Mouse (Mus musculus): ENCODE results near the gene Gnaq. TPM values are rescaled to one million over a fixed set of nuclear protein-coding genes. Genes with fewer than 3 reads are reported as not detected.

Gene Gnaq
- polyA plus RNA-seq, 1 experiment, result 20.0 TPM

DNA sequence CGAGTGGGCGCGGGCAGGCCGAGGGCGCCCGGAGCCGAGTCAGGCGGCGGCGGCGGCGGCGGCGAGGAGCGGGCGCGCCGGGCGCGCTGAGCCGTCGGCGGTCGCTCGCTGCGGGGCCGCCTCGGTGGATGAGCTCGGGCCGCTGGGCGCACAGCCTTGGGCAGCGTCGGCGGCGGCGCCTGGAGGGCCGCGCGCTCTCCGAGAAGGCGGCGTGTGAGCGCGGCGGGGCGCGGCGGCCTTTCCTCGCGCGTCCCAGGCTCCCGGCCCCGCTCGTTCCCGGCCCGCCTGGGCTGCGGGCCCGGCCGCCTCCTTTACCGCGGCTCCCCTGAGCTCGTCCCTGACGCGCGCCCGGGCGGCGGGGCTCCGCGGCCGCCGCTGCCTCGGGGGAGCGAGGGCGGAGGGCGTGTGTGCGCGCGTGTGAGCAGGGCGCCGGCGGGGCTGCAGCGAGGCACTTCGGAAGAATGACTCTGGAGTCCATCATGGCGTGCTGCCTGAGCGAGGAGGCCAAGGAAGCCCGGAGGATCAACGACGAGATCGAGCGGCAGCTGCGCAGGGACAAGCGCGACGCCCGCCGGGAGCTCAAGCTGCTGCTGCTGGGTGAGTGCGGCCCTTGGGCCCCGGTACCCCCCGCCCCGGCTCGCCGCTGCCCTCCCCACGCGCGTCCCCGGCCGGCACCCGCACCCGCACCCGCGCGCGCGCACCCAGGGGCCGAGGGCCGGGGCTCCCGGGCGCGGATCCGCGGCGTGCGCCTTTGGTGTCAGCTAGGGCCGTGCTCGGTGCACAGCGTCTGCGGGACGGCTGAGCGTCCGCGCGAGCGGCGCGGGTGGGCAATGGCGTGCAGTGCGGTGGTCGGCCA is 462 bp downstream of the Gnaq start:
- Histone ChIP-seq H3K4me3 (replicated peaks; ENCODE audit: control insufficient read depth, low read depth, low read length) (peak overlapping the region; percentile 99), H3K27ac (ENCODE audit: control insufficient read depth, insufficient read depth, low read depth, low read length, poor library complexity) (peak overlapping the region; percentile 93), H3K4me1 (ENCODE audit: control insufficient read depth, insufficient read depth, low read length) (no peaks in the 10 kb centered on the region; the same call in 1 of the 2 replicates)
- no peak for TF ChIP-seq POLR2A (IDR thresholded peaks at IDR 0.05; ENCODE audit: borderline replicate concordance, control insufficient read depth, low read depth, low read length)
- TF ChIP-seq CTCF (IDR thresholded peaks at IDR 0.05; ENCODE audit: control insufficient read depth, insufficient read depth, low read length), result no peak
- 1% methylated on average over 111 of the region's 139 CpGs for WGBS

DNA sequence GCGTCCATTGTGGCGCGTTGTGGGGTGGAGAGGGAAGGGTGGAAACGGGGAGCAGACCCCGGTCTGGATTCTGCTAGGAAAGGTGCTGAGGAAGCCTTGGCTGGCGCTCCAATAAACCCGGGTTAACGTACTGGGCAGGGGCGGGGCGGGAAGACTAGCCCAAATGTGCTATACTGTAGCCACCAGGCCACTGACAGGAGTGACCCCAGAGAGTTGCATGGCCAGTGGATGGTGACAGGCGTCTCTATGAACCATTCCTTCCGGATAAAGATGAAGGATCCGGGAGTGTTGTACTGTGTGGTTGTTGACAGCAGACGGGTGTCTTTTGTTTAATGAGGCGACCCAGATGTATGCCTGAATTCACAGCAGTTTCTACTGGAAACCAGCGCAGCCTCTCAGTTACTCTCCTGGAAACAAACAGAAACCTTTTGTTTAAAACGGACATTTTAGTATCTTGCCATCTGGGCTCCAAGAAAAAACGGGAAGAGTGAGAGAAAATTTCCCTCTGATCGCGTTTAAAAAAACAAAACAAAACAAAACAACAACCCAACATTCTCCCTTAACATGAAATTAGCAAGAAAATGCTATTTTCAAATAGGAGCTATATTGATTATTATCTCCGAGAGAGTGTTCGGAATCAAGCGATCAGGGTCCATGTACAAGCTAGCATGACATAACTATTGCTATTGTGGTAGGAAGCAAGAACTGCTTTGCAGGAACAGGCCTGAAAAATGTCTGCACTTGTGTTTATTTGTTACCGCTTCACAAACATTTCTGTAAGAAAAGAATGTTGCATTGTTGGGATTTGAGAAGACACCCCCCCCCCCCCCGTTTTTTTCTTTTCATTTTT is 1.3 kb downstream of the Gnaq start:
- Histone ChIP-seq H3K4me1 (ENCODE audit: control insufficient read depth, insufficient read depth, low read length) (no peaks in the 10 kb centered on the region; the same call in 1 of the 2 replicates), H3K4me3 (replicated peaks; ENCODE audit: control insufficient read depth, low read depth, low read length) (peak overlapping the region; percentile 99), H3K27ac (ENCODE audit: control insufficient read depth, insufficient read depth, low read depth, low read length, poor library complexity) (peak overlapping the region; percentile 93)
- TF ChIP-seq CTCF (IDR thresholded peaks at IDR 0.05; ENCODE audit: control insufficient read depth, insufficient read depth, low read length) (no peak), POLR2A (IDR thresholded peaks at IDR 0.05; ENCODE audit: borderline replicate concordance, control insufficient read depth, low read depth, low read length) (no peak)
- 6% methylated on average over 25 of the region's 25 CpGs for WGBS

DNA sequence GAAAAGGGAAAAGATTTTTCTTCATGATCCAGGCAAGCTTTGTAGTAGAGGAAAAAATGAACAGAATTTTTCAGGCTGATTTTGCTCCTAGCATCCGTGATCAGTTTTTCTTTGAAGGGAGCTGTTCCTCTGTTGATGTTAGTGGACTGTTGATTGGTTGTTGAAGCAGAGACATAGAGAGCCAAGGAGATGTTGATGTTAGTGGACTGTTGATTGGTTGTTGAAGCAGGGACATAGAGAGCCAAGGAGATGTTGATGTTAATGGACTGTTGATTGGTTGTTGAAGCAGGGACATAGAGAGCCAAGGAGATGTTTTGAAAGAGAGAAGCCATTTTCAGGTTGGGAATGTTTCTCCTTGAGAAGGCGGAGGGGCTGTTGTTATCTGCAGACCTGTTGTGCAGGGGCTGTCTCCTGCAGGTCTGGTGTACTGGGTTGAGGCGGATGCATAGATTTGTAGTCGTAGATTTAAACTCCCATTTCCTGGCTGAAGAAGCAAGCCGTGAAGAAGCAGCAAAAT is 5.5 kb downstream of the Gnaq start:
- WGBS, result 66% methylated on average over 5 of the region's 5 CpGs
- no peak overlapping the region for H3K4me3 ChIP-seq (replicated peaks; ENCODE audit: control insufficient read depth, low read depth, low read length)
- peaks cover 4% of the 10 kb centered on the region; the same call in 1 of the 2 replicates for H3K4me1 ChIP-seq (ENCODE audit: control insufficient read depth, insufficient read depth, low read length)
- TF ChIP-seq POLR2A (IDR thresholded peaks at IDR 0.05; ENCODE audit: borderline replicate concordance, control insufficient read depth, low read depth, low read length) (no peak), CTCF (IDR thresholded peaks at IDR 0.05; ENCODE audit: control insufficient read depth, insufficient read depth, low read length) (no peak)
- no peak overlapping the region for H3K27ac ChIP-seq (ENCODE audit: control insufficient read depth, insufficient read depth, low read depth, low read length, poor library complexity)

DNA sequence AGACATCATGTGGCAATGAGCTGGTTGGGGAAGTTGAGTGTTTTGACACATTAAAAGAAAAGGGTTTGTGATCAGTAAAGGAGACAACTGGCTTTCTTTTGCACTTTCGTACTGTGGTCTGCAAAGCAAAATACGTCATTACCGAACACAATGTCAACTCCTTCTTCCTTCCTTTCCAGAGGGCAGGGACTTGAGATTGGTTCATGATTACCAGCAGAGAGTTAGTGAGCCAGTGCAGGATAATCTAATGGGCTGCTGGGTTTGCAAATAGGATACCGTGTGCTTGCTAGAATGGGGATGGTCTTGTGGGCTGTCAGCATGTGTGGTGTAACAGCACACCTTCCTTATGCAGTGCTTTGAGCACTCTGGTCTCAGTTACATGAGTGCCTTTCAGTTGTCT is 8.1 kb downstream of the Gnaq start:
- TF ChIP-seq POLR2A (IDR thresholded peaks at IDR 0.05; ENCODE audit: borderline replicate concordance, control insufficient read depth, low read depth, low read length), result no peak
- no peak for TF ChIP-seq CTCF (IDR thresholded peaks at IDR 0.05; ENCODE audit: control insufficient read depth, insufficient read depth, low read length)
- H3K27ac ChIP-seq (ENCODE audit: control insufficient read depth, insufficient read depth, low read depth, low read length, poor library complexity), result peak overlapping the region; percentile 74; the same call in 1 of the 2 replicates
- 7% methylated on average over 4 of the region's 4 CpGs for WGBS
- H3K4me1 ChIP-seq (ENCODE audit: control insufficient read depth, insufficient read depth, low read length), result peaks cover 5% of the 10 kb centered on the region; the same call in 1 of the 2 replicates
- peak overlapping the region; percentile 37 for H3K4me3 ChIP-seq (replicated peaks; ENCODE audit: control insufficient read depth, low read depth, low read length)

DNA sequence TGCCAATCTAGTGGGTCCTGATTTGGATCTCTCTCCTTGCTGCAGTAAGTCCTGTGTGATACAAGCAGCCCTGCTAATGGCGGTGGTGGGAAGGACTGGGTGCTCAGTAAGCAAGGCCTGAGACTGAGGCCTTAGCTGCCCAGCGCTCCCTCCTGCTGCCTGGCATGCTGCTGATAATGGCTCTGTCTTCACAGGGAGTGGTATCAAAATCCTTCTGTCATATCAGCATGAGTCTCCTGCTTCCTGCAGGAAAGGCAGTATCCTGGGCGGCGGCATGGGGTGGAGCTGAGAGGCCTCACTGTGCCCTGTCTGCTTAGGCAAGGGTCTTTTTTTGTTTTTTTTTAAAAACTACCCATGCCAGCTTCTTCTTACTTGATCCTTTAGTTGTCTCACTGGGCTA is 9.2 kb downstream of the Gnaq start:
- TF ChIP-seq CTCF (IDR thresholded peaks at IDR 0.05; ENCODE audit: control insufficient read depth, insufficient read depth, low read length), result no peak
- no peak for TF ChIP-seq POLR2A (IDR thresholded peaks at IDR 0.05; ENCODE audit: borderline replicate concordance, control insufficient read depth, low read depth, low read length)
- no peak overlapping the region for H3K4me3 ChIP-seq (replicated peaks; ENCODE audit: control insufficient read depth, low read depth, low read length)
- H3K4me1 ChIP-seq (ENCODE audit: control insufficient read depth, insufficient read depth, low read length), result peaks cover 5% of the 10 kb centered on the region; the same call in 1 of the 2 replicates
- peak overlapping the region; percentile 8; the same call in 1 of the 2 replicates for H3K27ac ChIP-seq (ENCODE audit: control insufficient read depth, insufficient read depth, low read depth, low read length, poor library complexity)
- WGBS, result 30% methylated on average over 4 of the region's 4 CpGs

DNA sequence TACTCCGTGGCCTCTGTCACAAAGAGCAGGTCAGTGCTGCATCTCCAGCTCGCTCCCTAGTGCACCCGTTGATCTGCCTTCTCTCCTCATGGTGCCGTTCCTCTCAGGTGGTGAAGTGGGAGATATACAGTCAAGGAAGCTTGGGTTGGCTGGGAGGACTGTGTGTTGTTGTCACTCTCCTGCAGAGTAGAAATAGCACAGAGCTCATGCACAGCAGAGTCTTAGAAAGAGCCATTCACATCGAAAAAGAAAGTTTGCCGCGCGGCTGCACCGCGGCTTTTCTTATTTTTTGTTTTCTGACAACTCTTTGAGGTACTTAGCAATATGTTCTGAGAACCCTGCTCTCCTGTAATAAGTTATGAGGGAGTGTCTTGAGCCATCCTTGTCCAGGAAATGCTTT is 10.4 kb downstream of the Gnaq start:
- Histone ChIP-seq H3K27ac (ENCODE audit: control insufficient read depth, insufficient read depth, low read depth, low read length, poor library complexity) (peak overlapping the region; percentile 27), H3K4me3 (replicated peaks; ENCODE audit: control insufficient read depth, low read depth, low read length) (peak overlapping the region; percentile 10), H3K4me1 (ENCODE audit: control insufficient read depth, insufficient read depth, low read length) (peaks cover 5% of the 10 kb centered on the region; the same call in 1 of the 2 replicates)
- 80% methylated on average over 10 of the region's 10 CpGs for WGBS
- no peak for TF ChIP-seq POLR2A (IDR thresholded peaks at IDR 0.05; ENCODE audit: borderline replicate concordance, control insufficient read depth, low read depth, low read length)
- TF ChIP-seq CTCF (IDR thresholded peaks at IDR 0.05; ENCODE audit: control insufficient read depth, insufficient read depth, low read length), result no peak

GRCm38 (mm10) chr19:16147446-16147845 is 14.8 kb downstream of the Gnaq start:
- Histone ChIP-seq H3K27ac (ENCODE audit: control insufficient read depth, insufficient read depth, low read depth, low read length, poor library complexity) (no peak overlapping the region), H3K4me3 (replicated peaks; ENCODE audit: control insufficient read depth, low read depth, low read length) (no peak overlapping the region), H3K4me1 (ENCODE audit: control insufficient read depth, insufficient read depth, low read length) (peaks cover 6% of the 10 kb centered on the region; the same call in 1 of the 2 replicates)
- WGBS, result 81% methylated on average over 6 of the region's 6 CpGs
- no peak for TF ChIP-seq CTCF (IDR thresholded peaks at IDR 0.05; ENCODE audit: control insufficient read depth, insufficient read depth, low read length)
- no peak for TF ChIP-seq POLR2A (IDR thresholded peaks at IDR 0.05; ENCODE audit: borderline replicate concordance, control insufficient read depth, low read depth, low read length)
